Mouse (Mus musculus) lung, embryonic 14.5 days (tissue): ENCODE results near the gene Sgo1. TPM values are rescaled to one million over a fixed set of nuclear protein-coding genes. Genes with fewer than 3 reads are reported as not detected.

Experiments
- ATAC-seq: fragments of 200-750 bp; cut with Nextera tagmentation; 2 replicates; pipeline ENCODE4 v1.8.0; 2017; ENCODE audit warnings: mild to moderate bottlenecking, moderate TSS enrichment, moderate library complexity; ENCODE audit not compliant: insufficient read depth
- DNase-seq: peaks from one replicate; pipeline ENCODE4 v3.0.0-alpha.2; 2015
- H3K27ac ChIP-seq: fragments of 300-500 bp; sonication (generic); 2 replicates; pipeline ENCODE4 v1.5.1; 2014; ENCODE audit warnings: low read depth, mild to moderate bottlenecking, moderate library complexity
- H3K27me3 ChIP-seq: fragments of 300-500 bp; sonication (generic); 2 replicates; pipeline ENCODE4 v1.6.1; 2014; ENCODE audit warnings: low read length, control low read depth; ENCODE audit not compliant: insufficient read depth
- H3K36me3 ChIP-seq: fragments of 300-500 bp; sonication (generic); 2 replicates; pipeline ENCODE4 v1.6.1; 2014; ENCODE audit warnings: control low read depth; ENCODE audit not compliant: insufficient read depth
- H3K4me1 ChIP-seq: fragments of 300-500 bp; sonication (generic); 2 replicates; pipeline ENCODE4 v1.6.1; 2014; ENCODE audit warnings: antibody characterized with exemption, control low read depth; ENCODE audit not compliant: insufficient read depth
- H3K4me2 ChIP-seq: fragments of 300-500 bp; sonication (generic); 2 replicates; pipeline ENCODE4 v1.6.1; 2014; ENCODE audit warnings: mild to moderate bottlenecking
- H3K4me3 ChIP-seq: fragments of 300-500 bp; sonication (generic); 2 replicates; pipeline ENCODE4 v1.5.1; 2014; ENCODE audit warnings: low read depth, low read length
- H3K9ac ChIP-seq: fragments of 300-500 bp; sonication (generic); 2 replicates; pipeline ENCODE4 v1.6.1; 2014
- H3K9me3 ChIP-seq: fragments of 300-500 bp; sonication (generic); 2 replicates; pipeline ENCODE4 v1.6.1; 2016; ENCODE audit warnings: low read depth, low read length, control low read depth
- CTCF ChIP-seq: IDR thresholded peaks from 2 replicates; pipeline ENCODE4 v1.5.1; 2016; ENCODE audit warnings: antibody characterized with exemption, low read depth
- WGBS: fragments of 180-500 bp; shearing (Covaris S2); extraction: QIAGEN DNeasy Blood & Tissue Kit; methylation state at CpG from one replicate; pipeline ENCODE4 v1.1.7; 2014; 5-methylcytosine and 5-hydroxymethylcytosine counted together
- polyA plus RNA-seq: library from polyadenylated mRNA; unstranded; fragments of >200 nt; fragmentation: Nextera tagmentation; extraction: Ambion mirVana; gene quantifications from 2 replicates; pipeline ENCODE4 v1.2.1, GENCODE M21; 2014

Sgo1 gene
- polyA plus RNA-seq, 1 experiment from 2014 or later = 45.4 TPM

GRCm38 (mm10) chr17:53650251-53650661 is 38.9 kb downstream of the Sgo1 start:
- Histone ChIP-seq H3K27me3 (no peaks in the 10 kb centered on the region), H3K4me2 (no peak overlapping the region), H3K9ac (no peak overlapping the region), H3K4me3 (no peak overlapping the region), H3K9me3 (no peaks in the 10 kb centered on the region), H3K4me1 (no peaks in the 10 kb centered on the region), H3K36me3 (0 out of 2 replicates have a peak, but pooled peaks cover 11% of the 10 kb centered on the region), H3K27ac (no peak overlapping the region)
- no peak for DNase-seq
- 78% methylated on average over 2 of the region's 2 CpGs for WGBS
- no peak for ATAC-seq
- TF ChIP-seq CTCF = no peak

GRCm38 (mm10) chr17:53643360-53643759 is 45.8 kb downstream of the Sgo1 start:
- ATAC-seq = no peak
- Histone ChIP-seq H3K4me1 (no peaks in the 10 kb centered on the region), H3K27ac (no peak overlapping the region), H3K27me3 (no peaks in the 10 kb centered on the region), H3K9me3 (no peaks in the 10 kb centered on the region), H3K4me2 (no peak overlapping the region), H3K4me3 (no peak overlapping the region), H3K36me3 (peaks cover 24% of the 10 kb centered on the region), H3K9ac (no peak overlapping the region)
- DNase-seq = no peak
- 82% methylated on average over 4 of the region's 4 CpGs for WGBS
- TF ChIP-seq CTCF = no peak

- no peak for ATAC-seq
- TF ChIP-seq CTCF = no peak
Observed at GRCm38 (mm10) chr17:53631344-53631743, 57.8 kb downstream of the Sgo1 start.

GRCm38 (mm10) chr17:53628131-53628530 is 61.0 kb downstream of the Sgo1 start:
- no peaks in the 10 kb centered on the region for H3K9me3 ChIP-seq
- ATAC-seq (no peak), DNase-seq (no peak)
- H3K9ac ChIP-seq = no peak overlapping the region
- no peak overlapping the region for H3K27ac ChIP-seq
- no peak overlapping the region for H3K4me2 ChIP-seq
- no peaks in the 10 kb centered on the region for H3K36me3 ChIP-seq
- no peak for TF ChIP-seq CTCF
- 54% methylated on average over 5 of the region's 5 CpGs for WGBS
- H3K4me1 ChIP-seq = no peaks in the 10 kb centered on the region
- no peaks in the 10 kb centered on the region for H3K27me3 ChIP-seq
- no peak overlapping the region for H3K4me3 ChIP-seq

More at GRCm38 (mm10) chr17:53631344-53631743, 57.8 kb downstream of the Sgo1 start:
- H3K27ac ChIP-seq = no peak overlapping the region
- no peaks in the 10 kb centered on the region for H3K9me3 ChIP-seq
- H3K27me3 ChIP-seq = no peaks in the 10 kb centered on the region
- H3K4me2 ChIP-seq = no peak overlapping the region
- H3K36me3 ChIP-seq = no peaks in the 10 kb centered on the region
- no peak overlapping the region for H3K9ac ChIP-seq
- no peak for DNase-seq
- H3K4me3 ChIP-seq = no peak overlapping the region
- no peaks in the 10 kb centered on the region for H3K4me1 ChIP-seq

- TF ChIP-seq CTCF = no peak
- H3K9ac ChIP-seq = no peak overlapping the region
- WGBS = 64% methylated on average over 4 of the region's 4 CpGs
- H3K4me2 ChIP-seq = no peak overlapping the region
- no peaks in the 10 kb centered on the region for H3K9me3 ChIP-seq
- H3K27ac ChIP-seq = no peak overlapping the region
- ATAC-seq = no peak
- H3K36me3 ChIP-seq = no peaks in the 10 kb centered on the region
- H3K4me1 ChIP-seq = no peaks in the 10 kb centered on the region
- no peak for DNase-seq
- no peaks in the 10 kb centered on the region for H3K27me3 ChIP-seq
- no peak overlapping the region for H3K4me3 ChIP-seq
Observed at GRCm38 (mm10) chr17:53627497-53627896, 61.6 kb downstream of the Sgo1 start.

GRCm38 (mm10) chr17:53626160-53626559 is 63.0 kb downstream of the Sgo1 start:
- Histone ChIP-seq H3K27ac (no peak overlapping the region), H3K36me3 (no peaks in the 10 kb centered on the region), H3K9ac (no peak overlapping the region), H3K27me3 (no peaks in the 10 kb centered on the region), H3K9me3 (no peaks in the 10 kb centered on the region), H3K4me1 (no peaks in the 10 kb centered on the region), H3K4me2 (no peak overlapping the region), H3K4me3 (no peak overlapping the region)
- DNase-seq (no peak), ATAC-seq (no peak)
- WGBS = 83% methylated on average over 3 of the region's 3 CpGs
- no peak for TF ChIP-seq CTCF

Other genes with a start within 250 kb of the Sgo1 start
- 0.45 and 0.73 TPM in 2 replicates for gene Efhb, start 226.0 kb downstream of the Sgo1 start, polyA plus RNA-seq
- 76.9 and 79.3 TPM in 2 replicates for gene Rab5a, start 210.1 kb downstream of the Sgo1 start, polyA plus RNA-seq
- 0.25 and 0.51 TPM in 2 replicates for gene Pp2d1, start 149.9 kb downstream of the Sgo1 start, polyA plus RNA-seq
- 5.2 and 5.6 TPM in 2 replicates for gene Kat2b, start 122.5 kb downstream of the Sgo1 start, polyA plus RNA-seq
- not detected in 2 replicates for gene Sult1c2, start 157.0 kb upstream of the Sgo1 start, polyA plus RNA-seq